ENCODE assay signal across 8 mouse cellular contexts in genomic region chr4:25281671-25282038, GRCm38 (mm10). TPM values are rescaled to one million over a fixed set of nuclear protein-coding genes. Genes with fewer than 3 reads are reported as not detected.
A peak's percentile ranks its signal among the peaks of the same experiment; 100 is the strongest.
DNase-seq lines count a peak whose midpoint lies in the region; ATAC-seq lines count a peak whose summit lies in the region.

Gene Ufl1 (minus strand): TSS chr4:25281821.

- no peaks in the 10 kb centered on the region for H3K4me1 ChIP-seq in intestine, embryonic 14.5 days (replicated peaks; ENCODE audit: control insufficient read depth, insufficient read depth, low read length)

- H3K27me3 ChIP-seq in intestine, embryonic 14.5 days (replicated peaks; ENCODE audit: control insufficient read depth, insufficient read depth, low read length) = no peaks in the 10 kb centered on the region

- peak; percentile 99 for ATAC-seq in intestine, embryonic 14.5 days (replicated peaks; ENCODE audit: low FRiP score, low TSS enrichment, low read depth)

- WGBS in intestine, embryonic 14.5 days = under 1% methylated on average over 30 of the region's 30 CpGs

- H3K36me3 ChIP-seq in intestine, embryonic 14.5 days (ENCODE audit: control insufficient read depth, insufficient read depth, low read length) = peaks cover 21% of the 10 kb centered on the region

- intact Hi-C loops in left cerebral cortex, postnatal 14 days (cut with DNase I) = loop anchor here (10.0 kb wide), 1 partner anchor 513 kb away; no protein-coding TSS in a partner anchor

- peak within 1 kb of the TSS; percentile 91 for H3K9ac ChIP-seq in intestine, embryonic 14.5 days (ENCODE audit: low read length)

- no peaks in the 10 kb centered on the region for H3K9me3 ChIP-seq in intestine, embryonic 14.5 days (ENCODE audit: control insufficient read depth, low read length)

- H3K27ac ChIP-seq in intestine, embryonic 14.5 days (ENCODE audit: low read depth) = peak within 1 kb of the TSS; percentile 96

- peak; percentile 98 to 99 for DNase-seq in adrenal gland, adult 18-20 months (ENCODE audit: low spot score in 2 of 2)
- DNase-seq in embryo, embryonic 11 days = peak; percentile 97
- DNase-seq in gastrocnemius, postnatal 25 days = peak; percentile 96
- peak; percentile 98 for DNase-seq in intestine, embryonic 14.5 days (ENCODE audit: low spot score)
- DNase-seq in left cerebral cortex, postnatal 14 days (ENCODE audit: low spot score in 2 of 2) = peak; percentile 95 to 98
- DNase-seq in mesoderm, embryonic 11.5 days (ENCODE audit: low read depth, low spot score) = peak; percentile 95
- peak; percentile 94 for DNase-seq in right cerebral cortex, postnatal 36 days (ENCODE audit: low spot score in 2 of 2)
- peak; percentile 94 for DNase-seq in yolk sac, embryonic 10.5 days (ENCODE audit: low spot score)

- H3K4me3 ChIP-seq in intestine, embryonic 14.5 days (ENCODE audit: low read depth, low read length) = peak within 1 kb of the TSS; percentile 81

- H3K4me2 ChIP-seq in intestine, embryonic 14.5 days (ENCODE audit: low read length) = peak within 1 kb of the TSS; percentile 70

RNA-seq across cellular contexts. Expression of gene Ufl1, which starts in this region (rescaled TPM):
- 10 to 100 TPM; 25.2 to 28.7 TPM for total RNA-seq in adrenal gland, adult 18-20 months (2021)
- 10 to 100 TPM; 26.8 to 29.2 TPM for total RNA-seq in gastrocnemius, postnatal 25 days (2021)
- polyA plus RNA-seq in intestine, embryonic 14.5 days (2014; fragmentation: Nextera tagmentation; extraction: Ambion mirVana) = 40.9 and 45.0 TPM in 2 replicates
- total RNA-seq in left cerebral cortex, postnatal 14 days (2021) = 10 to 100 TPM; 26.9 to 29.7 TPM

Comparison
In these comparisons a context has a peak if more than half of its experiments do, and no peak if none do; other contexts are left out.
1. Peak in every context shown above with its lines: DNase-seq, ATAC-seq, H3K4me3 ChIP-seq and H3K27ac ChIP-seq.